ENCODE assay signal across 8 mouse cellular contexts in the genomic region with DNA sequence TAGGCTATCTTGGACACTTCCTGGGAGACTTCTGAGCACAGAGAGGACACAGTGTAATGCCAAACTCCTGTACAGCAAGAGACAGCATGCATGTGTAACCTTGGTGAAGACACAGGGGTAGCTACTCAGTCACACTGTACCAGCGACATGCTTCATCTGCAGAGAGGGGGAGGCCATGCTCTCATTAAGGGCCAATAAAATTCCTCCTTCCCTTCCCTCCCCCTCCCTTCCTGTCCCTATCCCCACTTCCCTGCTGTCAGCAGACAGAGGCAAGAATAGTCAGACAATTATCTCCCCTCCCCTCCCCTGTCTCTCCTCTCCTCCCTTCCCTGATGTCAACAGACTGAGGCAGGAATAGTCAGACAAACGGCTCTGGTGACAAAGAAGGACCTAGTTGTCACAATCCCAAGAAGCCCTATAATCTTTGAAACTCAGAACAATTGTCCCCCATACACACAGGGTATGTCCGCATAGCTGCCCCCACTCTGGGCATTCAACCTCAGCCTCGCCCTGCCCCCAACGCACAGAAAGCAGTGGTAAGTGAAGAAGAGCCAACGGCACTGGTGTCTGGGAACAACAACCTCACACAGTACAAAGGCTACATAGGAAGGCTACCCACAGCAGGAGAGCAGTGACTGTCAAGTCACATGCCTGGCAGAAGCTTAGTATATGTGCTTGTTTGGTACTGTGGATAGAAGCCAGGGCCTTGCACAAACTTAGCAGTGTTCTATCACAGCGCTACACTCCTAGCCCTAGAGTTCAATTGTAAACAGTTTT. TPM values are rescaled to one million over a fixed set of nuclear protein-coding genes. Genes with fewer than 3 reads are reported as not detected.
DNase-seq lines count a peak whose midpoint lies in the region; ATAC-seq and TF ChIP-seq lines count a peak whose summit lies in the region.

No protein-coding gene starts in this region.

- WGBS in heart, postnatal 0 days, result 11% methylated on average over 7 of the region's 7 CpGs
- 29% methylated on average over 7 of the region's 7 CpGs for WGBS in lung, postnatal 0 days

- H3K27me3 ChIP-seq in heart, postnatal 0 days (ENCODE audit: control insufficient read depth, insufficient read depth, low read length), result no peaks in the 10 kb centered on the region
- no peaks in the 10 kb centered on the region for H3K27me3 ChIP-seq in lung, postnatal 0 days (replicated peaks; ENCODE audit: insufficient read depth, low read length)

- no peak overlapping the region for H3K9ac ChIP-seq in heart, postnatal 0 days (replicated peaks; ENCODE audit: low read depth, low read length)
- H3K9ac ChIP-seq in lung, postnatal 0 days (replicated peaks; ENCODE audit: low read depth), result no peak overlapping the region

- ATAC-seq in heart, postnatal 0 days (ENCODE audit: insufficient read depth, low read depth), result peak; percentile 80
- peak; percentile 74 for ATAC-seq in lung, postnatal 0 days
- no peak for ATAC-seq in erythroid progenitor cell, adult 5-6 weeks (replicated peaks; ENCODE audit: low FRiP score, poor library complexity, severe bottlenecking)

- no peak for TF ChIP-seq CTCF in heart, postnatal 0 days (IDR thresholded peaks at IDR 0.05; ENCODE audit: low read depth)
- TF ChIP-seq CTCF in lung, postnatal 0 days (IDR thresholded peaks at IDR 0.05), result peak; percentile 7; the same call in 1 of the 2 replicates

- intact Hi-C loops in left cerebral cortex, postnatal 4 days (cut with DNase I), result no loop called here
- intact Hi-C loops in gastrocnemius, postnatal 36 days (cut with DNase I), result no loop called here

- H3K27ac ChIP-seq in heart, postnatal 0 days (ENCODE audit: low read depth), result peak overlapping the region; percentile 88
- peak overlapping the region; percentile 90 for H3K27ac ChIP-seq in lung, postnatal 0 days (ENCODE audit: low read length)

- H3K4me2 ChIP-seq in heart, postnatal 0 days (ENCODE audit: low read depth, low read length), result no peak overlapping the region
- H3K4me2 ChIP-seq in lung, postnatal 0 days (replicated peaks; ENCODE audit: low read depth, low read length), result no peak overlapping the region

- peaks cover 67% of the 10 kb centered on the region for H3K4me1 ChIP-seq in heart, postnatal 0 days (ENCODE audit: control insufficient read depth, insufficient read depth)
- peaks cover 31% of the 10 kb centered on the region; the same call in 1 of the 2 replicates for H3K4me1 ChIP-seq in lung, postnatal 0 days (ENCODE audit: insufficient read depth, low read depth, low read length)

- peak; percentile 66; the same call in 1 of the 2 replicates for TF ChIP-seq EP300 in heart, postnatal 0 days (IDR thresholded peaks at IDR 0.05; ENCODE audit: low read depth)
- TF ChIP-seq EP300 in lung, postnatal 0 days (IDR thresholded peaks at IDR 0.05), result peak; percentile 31; the same call in 1 of the 2 replicates

- H3K9me3 ChIP-seq in heart, postnatal 0 days (replicated peaks; ENCODE audit: control insufficient read depth, low read length), result no peaks in the 10 kb centered on the region
- H3K9me3 ChIP-seq in lung, postnatal 0 days (ENCODE audit: low read length), result no peaks in the 10 kb centered on the region

- no peaks in the 10 kb centered on the region for H3K36me3 ChIP-seq in heart, postnatal 0 days (replicated peaks; ENCODE audit: control insufficient read depth, insufficient read depth, low read length)
- no peaks in the 10 kb centered on the region for H3K36me3 ChIP-seq in lung, postnatal 0 days (ENCODE audit: insufficient read depth, low read length)

- DNase-seq in left cerebral cortex, postnatal 4 days, result peak; percentile 54
- no peak for DNase-seq in left cerebral cortex, adult 8-10 months (ENCODE audit: low spot score in 2 of 2)
- peak; percentile 42 for DNase-seq in embryo, embryonic 10 days (ENCODE audit: low spot score)
- DNase-seq in heart, postnatal 0 days (ENCODE audit: low spot score), result peak; percentile 75
- peak; percentile 90 for DNase-seq in lung, postnatal 0 days (ENCODE audit: low spot score)
- DNase-seq in retina, postnatal 1 day, result peak; percentile 93
- DNase-seq in gastrocnemius, postnatal 36 days, result no peak

- H3K4me3 ChIP-seq in heart, postnatal 0 days (ENCODE audit: low read depth, low read length), result no peak overlapping the region
- H3K4me3 ChIP-seq in lung, postnatal 0 days (ENCODE audit: low read depth, low read length), result no peak overlapping the region

RNA-seq across cellular contexts. Expression of a gene that starts 28.8 kb away (rescaled TPM):
- total RNA-seq in left cerebral cortex, postnatal 4 days (2021), result 10 to 100 TPM; 46.4 to 49.1 TPM
- 10 to 100 TPM; 63.9 to 72.0 (median 69.5) TPM for total RNA-seq in left cerebral cortex, adult 8-10 months (2022)
- total RNA-seq in heart, postnatal 0 days (2014; rRNA removed; ENCODE audit: low replicate concordance), result 27.7 and 29.9 TPM in 2 replicates
- polyA plus RNA-seq in heart, postnatal 0 days (2015; fragmentation: Nextera tagmentation; extraction: Ambion mirVana), result 11.8 and 13.2 TPM in 2 replicates
- polyA plus RNA-seq in lung, postnatal 0 days (2015; fragmentation: Nextera tagmentation; extraction: Ambion mirVana), result 28.5 and 28.6 TPM in 2 replicates
- total RNA-seq in gastrocnemius, postnatal 36 days (2021), result 10 to 100 TPM in 1 of 2 experiments, 1 to 10 TPM in 1; 7.5 to 11.8 TPM
- 6.5 and 9.6 TPM in 2 replicates for total RNA-seq in erythroid progenitor cell, adult 5-6 weeks (2015; ENCODE audit: low replicate concordance)
- 12.2 and 13.4 TPM in 2 replicates for total RNA-seq in erythroid progenitor cell, adult 5-6 weeks (2017; ENCODE audit: low replicate concordance)

RNA-seq across cellular contexts. Expression of a gene that starts 57.1 kb away (rescaled TPM):
- total RNA-seq in left cerebral cortex, postnatal 4 days (2021), result 1 to 10 TPM in 1 of 2 experiments, under 1 TPM in 1; 0.66 to 1.9 TPM
- 1 to 10 TPM; 1.1 to 2.6 (median 2.0) TPM for total RNA-seq in left cerebral cortex, adult 8-10 months (2022)
- not detected in 2 replicates for total RNA-seq in heart, postnatal 0 days (2014; rRNA removed; ENCODE audit: low replicate concordance)
- 0.10 TPM in 1 of 2 replicates, not detected in the other for polyA plus RNA-seq in heart, postnatal 0 days (2015; fragmentation: Nextera tagmentation; extraction: Ambion mirVana)
- 0.81 and 1.1 TPM in 2 replicates for polyA plus RNA-seq in lung, postnatal 0 days (2015; fragmentation: Nextera tagmentation; extraction: Ambion mirVana)
- not detected for total RNA-seq in gastrocnemius, postnatal 36 days (2021)
- total RNA-seq in erythroid progenitor cell, adult 5-6 weeks (2015; ENCODE audit: low replicate concordance), result not detected in 2 replicates
- not detected in 2 replicates for total RNA-seq in erythroid progenitor cell, adult 5-6 weeks (2017; ENCODE audit: low replicate concordance)

Comparison
In these comparisons a context has a peak if more than half of its experiments do, and no peak if none do; other contexts are left out.
1. DNase-seq: peak in left cerebral cortex, postnatal 4 days (single experiment), embryo, embryonic 10 days (single experiment), heart, postnatal 0 days (single experiment), lung, postnatal 0 days (single experiment) and retina, postnatal 1 day (single experiment); none in left cerebral cortex, adult 8-10 months (0 of 2) and gastrocnemius, postnatal 36 days (0 of 2).